Mouse (Mus musculus): ENCODE measurements around the gene Gm28551. TPM values are rescaled to one million over a fixed set of nuclear protein-coding genes. Genes with fewer than 3 reads are reported as not detected.
"Not testable (repeated sequence)": the region's sequence is repeated elsewhere in the genome, so short reads cannot be mapped to it uniquely, and the experiment has no call there.

Gm28551 gene
- 0.26 and 0.77 TPM in 2 replicates for polyA plus RNA-seq (2014; fragmentation: Nextera tagmentation; extraction: Ambion mirVana)

DNA sequence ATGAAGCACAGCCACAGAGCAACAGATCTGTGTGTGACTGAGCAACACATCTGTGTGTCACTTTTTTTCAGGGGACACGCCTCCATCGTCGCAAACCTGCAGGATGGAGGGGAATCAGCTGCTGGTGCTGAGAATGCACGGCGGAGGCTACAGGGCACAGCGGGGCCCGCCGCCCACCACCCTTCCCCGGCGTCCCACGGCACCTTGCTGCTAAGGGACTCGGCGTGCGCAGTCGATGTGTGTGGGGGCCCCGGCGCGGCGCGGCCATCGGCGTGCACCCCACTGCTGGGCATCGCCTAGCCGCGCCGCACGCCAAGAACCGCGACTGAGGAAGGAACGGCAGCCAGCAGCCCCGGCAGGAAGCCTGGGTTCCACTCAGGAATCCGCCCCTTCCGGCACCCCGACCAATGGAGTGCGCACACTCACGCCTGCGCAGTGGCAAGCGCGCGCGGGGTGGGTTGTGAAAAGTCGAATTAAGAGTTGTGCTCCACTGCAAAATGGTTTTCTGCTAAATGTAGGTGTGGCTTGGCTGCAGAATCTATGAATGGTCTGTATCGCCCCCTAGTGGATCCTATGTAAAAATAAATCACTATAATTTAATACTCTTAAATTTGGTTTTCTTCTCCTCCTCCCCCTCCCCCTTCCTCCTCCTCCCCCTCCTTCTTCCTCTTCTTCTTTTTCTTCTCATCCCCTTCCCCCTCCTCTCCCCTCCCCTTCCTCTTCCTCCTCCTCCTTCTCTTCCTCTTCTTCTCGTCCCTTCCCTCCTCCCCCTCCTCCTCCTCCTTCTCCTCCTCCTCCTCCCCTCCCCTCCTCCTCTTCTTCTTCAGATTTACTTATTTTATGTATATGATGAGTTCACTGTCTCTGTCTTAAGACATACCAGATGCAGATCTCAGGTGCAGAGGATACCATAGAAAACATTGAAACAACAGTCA, at the start of gene Gm28551, which contains the start of the genes Asdurf and Asnsd1:
Gm28551 (minus strand) TSS at position 341 of the 935 bp plus-strand sequence.
Asdurf (minus strand) TSS at position 293 of the 935 bp plus-strand sequence.
Asnsd1 (minus strand) TSS at position 426 of the 935 bp plus-strand sequence.
- under 1% methylated on average over 39 of the region's 44 CpGs for WGBS
- H3K36me3 ChIP-seq (ENCODE audit: control insufficient read depth, insufficient read depth, low read length) = peaks cover 18% of the 10 kb centered on the region
- H3K27ac ChIP-seq (replicated peaks; ENCODE audit: low read depth, low read length) = peak within 1 kb of the TSS; percentile 81

DNA sequence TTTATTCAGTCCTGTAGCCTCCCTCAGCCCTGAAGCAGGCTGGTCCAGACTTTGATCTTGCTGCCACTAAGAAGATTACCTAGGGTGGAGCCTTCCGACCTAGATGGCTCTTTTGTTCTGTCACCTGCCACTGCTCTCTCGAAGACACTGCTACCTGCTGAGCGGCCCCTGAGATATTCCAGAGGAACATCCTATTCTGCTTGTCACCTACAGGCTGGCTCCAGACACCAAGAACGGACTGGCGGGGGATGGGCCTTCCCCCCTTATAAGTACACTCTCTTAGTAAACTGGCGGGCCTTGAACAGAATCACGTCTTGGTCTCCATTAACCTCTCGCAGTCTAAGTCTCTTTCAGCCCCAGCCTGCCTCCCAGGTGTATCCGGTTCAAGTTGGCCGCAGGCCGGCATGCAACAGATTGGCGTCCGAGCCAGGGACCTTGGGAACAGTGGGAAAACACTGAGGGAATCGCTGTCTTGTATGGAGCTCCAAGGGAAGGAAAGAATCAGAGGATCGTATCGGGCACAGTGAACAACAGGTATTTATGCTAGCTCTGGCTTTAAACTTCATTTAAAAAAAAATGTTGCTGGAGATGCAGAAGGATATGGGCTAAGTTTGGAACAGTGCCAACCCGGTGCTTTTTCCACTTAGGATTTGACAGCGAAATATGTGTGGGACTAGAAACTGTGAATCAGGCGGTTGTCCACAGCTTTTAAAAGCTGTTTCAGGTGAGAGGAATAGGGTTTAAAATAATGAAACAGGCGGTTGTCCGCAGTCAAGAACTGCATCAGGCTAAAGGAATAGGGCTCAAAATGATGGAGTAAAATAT, 41.7 kb upstream of the Gm28551 start:
- Histone ChIP-seq H3K9ac (ENCODE audit: low read depth, low read length) (0 out of 2 replicates have a peak overlapping the region, but pooled peaks have one; percentile 14), H3K4me3 (ENCODE audit: low read depth, low read length) (peak overlapping the region; percentile 11), H3K4me2 (ENCODE audit: low read depth, low read length) (peak overlapping the region; percentile 46)
- peak; percentile 42 for DNase-seq (ENCODE audit: low spot score)
- not testable (repeated sequence) for ATAC-seq (ENCODE audit: low read depth); H3K27ac ChIP-seq (replicated peaks; ENCODE audit: low read depth, low read length); H3K27me3 ChIP-seq (replicated peaks; ENCODE audit: control insufficient read depth, insufficient read depth, low read length); H3K36me3 ChIP-seq (ENCODE audit: control insufficient read depth, insufficient read depth, low read length); H3K4me1 ChIP-seq (ENCODE audit: control insufficient read depth, insufficient read depth, low read length); H3K9me3 ChIP-seq (ENCODE audit: control insufficient read depth, low read length)
- WGBS = 24% methylated on average over 21 of the region's 21 CpGs

More for the DNA sequence above, at the start of gene Gm28551, which contains the start of the genes Asdurf and Asnsd1:
- Histone ChIP-seq H3K27me3 (replicated peaks; ENCODE audit: control insufficient read depth, insufficient read depth, low read length) (no peaks in the 10 kb centered on the region), H3K9ac (ENCODE audit: low read depth, low read length) (peak within 1 kb of the TSS; percentile 94), H3K4me2 (ENCODE audit: low read depth, low read length) (peak within 1 kb of the TSS; percentile 58), H3K9me3 (ENCODE audit: control insufficient read depth, low read length) (no peaks in the 10 kb centered on the region), H3K4me1 (ENCODE audit: control insufficient read depth, insufficient read depth, low read length) (peaks cover 4% of the 10 kb centered on the region; the same call in 1 of the 2 replicates), H3K4me3 (ENCODE audit: low read depth, low read length) (peak within 1 kb of the TSS; percentile 82)
- DNase-seq (ENCODE audit: low spot score) (peak; percentile 98), ATAC-seq (ENCODE audit: low read depth) (peak; percentile 100)

DNA sequence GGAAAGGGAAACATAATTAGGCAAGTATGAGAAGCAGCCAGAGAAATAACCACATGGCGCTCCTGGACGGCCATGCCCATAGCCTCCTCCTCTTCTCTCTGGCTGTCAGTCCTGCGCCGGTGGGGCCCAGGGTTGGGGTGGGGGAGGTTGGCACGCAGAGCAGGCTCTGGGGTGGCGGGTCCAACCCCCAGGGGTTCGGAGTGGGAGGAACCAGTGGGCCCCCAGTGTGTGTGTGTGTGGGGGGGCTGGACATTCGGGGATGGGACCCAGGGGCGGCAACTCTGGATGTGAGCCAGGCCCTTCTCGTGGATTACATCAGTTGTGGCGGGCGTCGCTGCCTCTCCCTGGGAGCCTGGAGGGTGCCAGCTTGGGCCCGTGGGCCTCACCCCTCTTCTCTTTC, 36.3 kb upstream of the Gm28551 start:
- 85% methylated on average over 7 of the region's 14 CpGs for WGBS
- H3K27me3 ChIP-seq (replicated peaks; ENCODE audit: control insufficient read depth, insufficient read depth, low read length) = no peaks in the 10 kb centered on the region
- no peak overlapping the region for H3K27ac ChIP-seq (replicated peaks; ENCODE audit: low read depth, low read length)
- no peak overlapping the region for H3K4me2 ChIP-seq (ENCODE audit: low read depth, low read length)
- H3K4me3 ChIP-seq (ENCODE audit: low read depth, low read length) = no peak overlapping the region
- no peaks in the 10 kb centered on the region for H3K36me3 ChIP-seq (ENCODE audit: control insufficient read depth, insufficient read depth, low read length)
- H3K9me3 ChIP-seq (ENCODE audit: control insufficient read depth, low read length) = 0 out of 2 replicates have a peak, but pooled peaks cover 8% of the 10 kb centered on the region
- DNase-seq (ENCODE audit: low spot score) = no peak
- ATAC-seq (ENCODE audit: low read depth) = no peak
- H3K9ac ChIP-seq (ENCODE audit: low read depth, low read length) = no peak overlapping the region
- H3K4me1 ChIP-seq (ENCODE audit: control insufficient read depth, insufficient read depth, low read length) = no peaks in the 10 kb centered on the region

DNA sequence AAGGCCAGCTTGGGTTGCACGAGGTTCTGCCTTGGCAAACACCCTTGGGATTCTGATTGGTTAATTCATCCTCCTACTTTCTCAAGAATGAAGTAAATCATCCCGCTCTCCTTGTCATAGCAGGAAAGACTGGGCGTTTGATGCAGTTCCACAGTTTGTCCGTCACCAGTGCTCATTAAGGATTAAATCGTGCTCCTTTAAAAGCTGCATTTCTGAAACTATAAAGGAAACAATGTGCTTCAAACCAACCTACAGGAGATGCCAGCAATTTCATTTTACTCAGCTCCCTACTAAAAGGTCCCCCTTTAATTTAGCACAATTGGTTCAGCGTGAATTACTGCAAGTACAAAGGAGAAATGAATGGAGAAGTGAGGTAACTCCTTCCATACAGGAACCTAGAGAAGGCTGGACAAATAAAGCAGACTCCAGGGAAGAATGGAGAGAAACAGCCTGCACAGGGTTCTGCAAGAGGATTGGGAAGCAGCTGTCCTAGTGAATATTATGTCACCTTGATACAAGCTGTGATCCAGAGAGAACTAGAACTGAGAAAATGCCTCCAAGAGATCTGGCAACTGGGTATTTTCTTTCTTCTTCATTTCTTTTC, 31.7 kb upstream of the Gm28551 start:
- H3K4me1 ChIP-seq (ENCODE audit: control insufficient read depth, insufficient read depth, low read length) = no peaks in the 10 kb centered on the region
- H3K27ac ChIP-seq (replicated peaks; ENCODE audit: low read depth, low read length) = no peak overlapping the region
- no peak for DNase-seq (ENCODE audit: low spot score)
- H3K27me3 ChIP-seq (replicated peaks; ENCODE audit: control insufficient read depth, insufficient read depth, low read length) = no peaks in the 10 kb centered on the region
- ATAC-seq (ENCODE audit: low read depth) = no peak
- no peak overlapping the region for H3K4me2 ChIP-seq (ENCODE audit: low read depth, low read length)
- H3K4me3 ChIP-seq (ENCODE audit: low read depth, low read length) = no peak overlapping the region
- H3K9me3 ChIP-seq (ENCODE audit: control insufficient read depth, low read length) = 0 out of 2 replicates have a peak, but pooled peaks cover under 1% of the 10 kb centered on the region
- H3K9ac ChIP-seq (ENCODE audit: low read depth, low read length) = no peak overlapping the region
- 66% methylated on average over 6 of the region's 6 CpGs for WGBS
- no peaks in the 10 kb centered on the region for H3K36me3 ChIP-seq (ENCODE audit: control insufficient read depth, insufficient read depth, low read length)

DNA sequence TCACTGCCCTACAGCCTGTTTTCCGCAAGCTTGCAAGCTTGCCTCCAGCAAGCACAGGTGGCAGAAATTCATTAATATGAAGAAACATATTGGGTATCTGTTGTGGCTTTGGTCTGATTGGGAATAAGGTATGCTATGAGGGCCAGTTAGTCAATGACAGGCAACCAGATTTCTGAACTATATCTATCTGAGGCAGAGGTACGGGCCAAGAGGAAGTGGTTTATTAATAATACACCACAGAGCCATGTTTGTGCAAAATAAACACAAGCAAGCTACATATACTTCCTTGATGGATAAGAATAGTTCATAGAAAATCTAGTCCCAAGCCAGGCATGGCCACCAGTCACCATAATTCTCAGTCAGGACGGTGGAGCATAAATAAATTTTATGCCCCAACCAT, 25.3 kb upstream of the Gm28551 start:
- H3K27ac ChIP-seq (replicated peaks; ENCODE audit: low read depth, low read length) = no peak overlapping the region
- no peaks in the 10 kb centered on the region for H3K27me3 ChIP-seq (replicated peaks; ENCODE audit: control insufficient read depth, insufficient read depth, low read length)
- no peak overlapping the region for H3K4me3 ChIP-seq (ENCODE audit: low read depth, low read length)
- H3K4me1 ChIP-seq (ENCODE audit: control insufficient read depth, insufficient read depth, low read length) = no peaks in the 10 kb centered on the region
- no peak overlapping the region for H3K9ac ChIP-seq (ENCODE audit: low read depth, low read length)
- DNase-seq (ENCODE audit: low spot score) (no peak), ATAC-seq (ENCODE audit: low read depth) (no peak)
- H3K36me3 ChIP-seq (ENCODE audit: control insufficient read depth, insufficient read depth, low read length) = no peaks in the 10 kb centered on the region
- no peak overlapping the region for H3K4me2 ChIP-seq (ENCODE audit: low read depth, low read length)
- no peaks in the 10 kb centered on the region for H3K9me3 ChIP-seq (ENCODE audit: control insufficient read depth, low read length)
- WGBS = 83% methylated on average over 3 of the region's 3 CpGs

DNA sequence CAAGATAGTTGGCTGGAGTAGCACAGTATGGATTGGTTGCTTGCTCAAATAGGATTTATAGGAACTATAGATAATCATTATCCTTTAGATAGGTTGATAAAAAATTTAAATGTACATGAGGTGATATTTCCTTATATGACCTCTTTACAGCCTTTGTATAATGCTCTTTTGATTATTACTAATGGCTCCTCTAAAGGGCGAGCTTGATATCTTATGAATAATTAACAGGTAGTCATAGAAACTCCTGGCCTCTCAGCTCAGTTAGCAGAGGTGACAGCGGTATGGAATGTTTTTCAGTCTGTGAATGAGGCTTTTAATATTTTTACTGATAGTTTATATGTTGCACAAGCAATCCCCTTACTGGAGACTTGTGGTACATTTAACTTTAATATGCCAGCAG, 23.5 kb upstream of the Gm28551 start:
- H3K4me1 ChIP-seq (ENCODE audit: control insufficient read depth, insufficient read depth, low read length); H3K27me3 ChIP-seq (replicated peaks; ENCODE audit: control insufficient read depth, insufficient read depth, low read length); H3K36me3 ChIP-seq (ENCODE audit: control insufficient read depth, insufficient read depth, low read length); DNase-seq (ENCODE audit: low spot score); ATAC-seq (ENCODE audit: low read depth); H3K4me2 ChIP-seq (ENCODE audit: low read depth, low read length); H3K9me3 ChIP-seq (ENCODE audit: control insufficient read depth, low read length); H3K9ac ChIP-seq (ENCODE audit: low read depth, low read length); H3K27ac ChIP-seq (replicated peaks; ENCODE audit: low read depth, low read length); H3K4me3 ChIP-seq (ENCODE audit: low read depth, low read length): not testable (repeated sequence)
- 85% methylated on average over 2 of the region's 2 CpGs for WGBS

DNA sequence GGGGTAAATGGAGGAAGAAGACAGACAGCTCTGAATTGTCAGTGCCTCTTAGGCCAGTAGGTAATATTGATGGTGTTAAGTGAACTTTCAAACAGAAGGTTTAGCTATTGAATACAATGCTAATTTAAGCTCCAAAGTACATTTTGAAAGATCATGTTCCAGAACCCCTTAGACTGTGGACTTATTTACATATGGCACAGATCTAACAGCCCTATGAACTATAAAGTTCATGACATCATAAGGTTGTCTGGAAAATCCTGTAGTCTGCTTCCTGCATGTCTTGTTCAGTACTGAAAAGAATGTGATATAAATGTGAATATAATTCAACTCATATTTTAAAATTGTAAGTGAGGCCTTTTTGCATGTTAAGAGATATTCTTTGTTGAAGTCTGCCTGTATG, 6.5 kb upstream of the Gm28551 start:
- H3K36me3 ChIP-seq (ENCODE audit: control insufficient read depth, insufficient read depth, low read length) = no peaks in the 10 kb centered on the region
- ATAC-seq (ENCODE audit: low read depth) (no peak), DNase-seq (ENCODE audit: low spot score) (no peak)
- H3K27ac ChIP-seq (replicated peaks; ENCODE audit: low read depth, low read length) = no peak overlapping the region
- no peak overlapping the region for H3K4me2 ChIP-seq (ENCODE audit: low read depth, low read length)
- no peak overlapping the region for H3K4me3 ChIP-seq (ENCODE audit: low read depth, low read length)
- no peak overlapping the region for H3K9ac ChIP-seq (ENCODE audit: low read depth, low read length)
- no peaks in the 10 kb centered on the region for H3K4me1 ChIP-seq (ENCODE audit: control insufficient read depth, insufficient read depth, low read length)
- H3K9me3 ChIP-seq (ENCODE audit: control insufficient read depth, low read length) = no peaks in the 10 kb centered on the region
- H3K27me3 ChIP-seq (replicated peaks; ENCODE audit: control insufficient read depth, insufficient read depth, low read length) = no peaks in the 10 kb centered on the region

DNA sequence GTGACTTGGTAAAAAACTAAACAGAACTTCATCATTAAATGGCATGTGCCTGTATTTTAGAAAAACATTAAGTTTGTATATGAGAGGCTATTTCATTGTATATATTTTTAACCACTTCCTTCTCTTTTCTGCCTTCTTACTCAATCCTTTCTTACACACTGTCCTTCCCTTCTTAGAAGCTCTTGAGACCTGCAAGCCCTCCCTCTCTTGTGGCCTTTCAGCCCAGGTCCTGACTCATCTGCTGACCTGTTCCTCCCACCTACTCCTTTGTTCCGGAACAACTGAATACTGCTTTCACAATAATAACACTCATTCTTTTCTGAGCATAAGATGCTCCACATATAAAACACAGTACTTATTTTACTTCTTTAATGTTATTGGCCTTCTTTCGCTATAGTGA, 11.4 kb downstream of the Gm28551 start:
- Histone ChIP-seq H3K9me3 (ENCODE audit: control insufficient read depth, low read length) (0 out of 2 replicates have a peak, but pooled peaks cover 14% of the 10 kb centered on the region), H3K4me3 (ENCODE audit: low read depth, low read length) (no peak overlapping the region), H3K36me3 (ENCODE audit: control insufficient read depth, insufficient read depth, low read length) (peaks cover 50% of the 10 kb centered on the region), H3K4me2 (ENCODE audit: low read depth, low read length) (no peak overlapping the region), H3K4me1 (ENCODE audit: control insufficient read depth, insufficient read depth, low read length) (no peaks in the 10 kb centered on the region), H3K27me3 (replicated peaks; ENCODE audit: control insufficient read depth, insufficient read depth, low read length) (no peaks in the 10 kb centered on the region), H3K9ac (ENCODE audit: low read depth, low read length) (no peak overlapping the region), H3K27ac (replicated peaks; ENCODE audit: low read depth, low read length) (no peak overlapping the region)
- DNase-seq (ENCODE audit: low spot score) (no peak), ATAC-seq (ENCODE audit: low read depth) (no peak)
- WGBS = 95% methylated on average over 2 of the region's 2 CpGs
